Mouse (Mus musculus) heart, embryonic 13.5 days (tissue): ENCODE results near the gene Med18. TPM values are rescaled to one million over a fixed set of nuclear protein-coding genes. Genes with fewer than 3 reads are reported as not detected.
"Not testable (repeated sequence)": the region's sequence is repeated elsewhere in the genome, so short reads cannot be mapped to it uniquely, and the experiment has no call there.

Experiments
- ATAC-seq: fragments of 200-750 bp; cut with Nextera tagmentation; 2 replicates; pipeline ENCODE4 v1.8.0; 2017; ENCODE audit warnings: moderate TSS enrichment; ENCODE audit not compliant: insufficient number of reproducible peaks, low FRiP score, low TSS enrichment; ENCODE audit errors: extremely low read depth
- H3K27ac ChIP-seq: fragments of 300-500 bp; sonication (generic); replicated peaks from 2 replicates; pipeline ENCODE4 v1.5.1; 2015; ENCODE audit warnings: moderate library complexity, mild to moderate bottlenecking, inconsistent platforms
- H3K27me3 ChIP-seq: fragments of 300-500 bp; sonication (generic); replicated peaks from 2 replicates; pipeline ENCODE4 v1.6.1; 2015; ENCODE audit warnings: mild to moderate bottlenecking, inconsistent platforms
- H3K36me3 ChIP-seq: fragments of 300-500 bp; sonication (generic); 2 replicates; pipeline ENCODE4 v1.6.1; 2015; ENCODE audit warnings: mild to moderate bottlenecking, inconsistent platforms
- H3K4me1 ChIP-seq: fragments of 300-500 bp; sonication (generic); 2 replicates; pipeline ENCODE4 v1.6.1; 2015; ENCODE audit warnings: inconsistent platforms
- H3K4me2 ChIP-seq: fragments of 300-500 bp; sonication (generic); 2 replicates; pipeline ENCODE4 v1.6.1; 2015; ENCODE audit warnings: inconsistent platforms, mild to moderate bottlenecking, moderate library complexity
- H3K4me3 ChIP-seq: fragments of 300-500 bp; sonication (generic); 2 replicates; pipeline ENCODE4 v1.5.1; 2015; ENCODE audit warnings: moderate library complexity, mild to moderate bottlenecking, inconsistent platforms
- H3K9ac ChIP-seq: fragments of 300-500 bp; sonication (generic); 2 replicates; pipeline ENCODE4 v1.6.1; 2015; ENCODE audit warnings: inconsistent platforms, mild to moderate bottlenecking, moderate library complexity
- H3K9me3 ChIP-seq: fragments of 300-500 bp; sonication (generic); 2 replicates; pipeline ENCODE4 v1.6.1; 2016; ENCODE audit warnings: inconsistent platforms
- WGBS: fragments of 180-500 bp; shearing (Covaris S2); methylation state at CpG from one replicate; pipeline ENCODE4 v1.1.7; 2015; ENCODE audit warnings: mixed read lengths; 5-methylcytosine and 5-hydroxymethylcytosine counted together
- polyA plus RNA-seq: library from polyadenylated mRNA; unstranded; fragments of >200 nt; fragmentation: Nextera tagmentation; extraction: Ambion mirVana; gene quantifications from 2 replicates; pipeline ENCODE4 v1.2.1, GENCODE M21; 2015

Gene Med18
- polyA plus RNA-seq, 1 experiment from 2014 or later = 13.9 TPM

DNA sequence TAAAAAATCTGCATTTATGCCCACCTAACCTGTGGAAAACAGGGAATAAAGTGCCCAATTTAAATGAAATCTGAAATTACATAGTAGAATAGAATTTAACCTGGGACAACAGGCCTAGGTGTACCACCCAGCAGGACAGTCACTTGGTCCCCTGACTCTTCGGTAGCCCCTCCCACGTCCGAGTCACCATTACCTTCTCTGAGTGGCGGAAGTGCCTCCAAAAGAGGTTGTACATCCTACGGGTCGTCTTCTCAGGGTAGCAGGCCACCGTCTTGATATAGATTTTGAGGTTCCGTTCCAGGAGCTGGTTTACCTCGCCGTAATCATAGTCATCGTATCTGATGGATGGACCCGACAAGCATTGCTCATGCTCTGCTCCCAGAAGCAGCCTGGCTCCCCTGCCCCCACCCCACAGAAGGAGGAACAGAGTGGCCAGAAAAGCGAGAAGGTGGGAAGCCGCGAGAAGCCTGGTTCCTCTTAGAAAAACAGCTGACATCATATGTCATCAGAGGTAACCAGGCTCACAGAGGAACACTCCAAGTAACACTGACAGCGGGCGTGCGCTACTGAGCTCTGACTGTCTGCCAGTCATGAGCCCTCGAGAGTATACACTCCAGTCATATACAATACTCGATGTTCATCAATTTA lies 30.7 kb upstream of the Med18 start:
- 82% methylated on average over 20 of the region's 20 CpGs for WGBS
- H3K9ac ChIP-seq = no peak overlapping the region
- H3K36me3 ChIP-seq = peaks cover 69% of the 10 kb centered on the region

DNA sequence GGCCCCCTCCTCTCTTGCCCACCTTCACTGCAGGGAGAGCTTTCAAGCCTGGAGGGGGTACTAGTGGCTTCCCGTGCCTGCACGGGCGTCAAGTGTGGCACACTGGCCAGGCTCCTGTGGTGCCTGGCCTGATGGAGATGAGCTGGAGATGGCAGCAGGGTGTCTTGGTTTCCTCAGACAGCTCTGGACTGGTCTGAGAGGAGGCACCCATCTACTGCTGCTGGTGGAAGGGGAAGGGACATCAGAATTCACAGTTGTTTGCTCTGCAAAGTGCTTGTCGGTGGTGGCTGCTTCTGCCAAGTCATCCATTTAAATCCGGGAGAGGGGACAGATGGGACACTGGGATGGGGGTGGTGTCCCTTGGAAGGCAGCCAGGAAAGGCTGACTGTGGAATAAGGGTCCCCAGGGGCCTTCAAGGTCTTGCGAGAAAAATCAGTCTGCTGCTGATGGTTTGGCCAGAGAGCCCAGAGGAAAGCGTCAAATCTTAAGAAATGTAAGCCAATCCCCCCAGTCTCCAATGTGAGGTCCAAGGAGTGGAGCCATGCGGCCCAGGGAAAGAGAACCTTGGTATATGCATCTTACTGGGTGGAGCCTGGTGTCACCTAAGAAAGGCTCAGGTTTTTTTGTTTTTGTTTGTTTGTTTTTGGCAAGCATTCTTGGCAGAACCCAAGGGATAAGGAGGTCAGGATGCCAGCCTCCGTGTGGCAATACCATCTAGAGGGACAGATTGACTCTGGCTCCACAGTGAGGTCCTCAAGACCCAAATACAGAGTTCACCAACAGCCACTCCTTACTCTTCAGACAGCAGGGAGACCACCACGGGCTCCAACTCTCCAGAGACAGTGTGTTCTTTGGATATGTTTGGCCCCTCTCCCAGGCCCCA lies 28.7 kb upstream of the Med18 start:
- no peak overlapping the region for H3K4me2 ChIP-seq
- peaks cover 13% of the 10 kb centered on the region for H3K4me1 ChIP-seq
- no peak for ATAC-seq
- no peak overlapping the region for H3K27ac ChIP-seq
- 54% methylated on average over 10 of the region's 10 CpGs for WGBS
- no peak overlapping the region for H3K4me3 ChIP-seq
- no peaks in the 10 kb centered on the region for H3K9me3 ChIP-seq
- H3K9ac ChIP-seq = 0 out of 2 replicates have a peak overlapping the region, but pooled peaks have one; percentile 19
- H3K36me3 ChIP-seq = peaks cover 50% of the 10 kb centered on the region
- no peaks in the 10 kb centered on the region for H3K27me3 ChIP-seq

More for the DNA sequence above, 30.7 kb upstream of the Med18 start:
- H3K27me3 ChIP-seq = no peaks in the 10 kb centered on the region
- H3K9me3 ChIP-seq = no peaks in the 10 kb centered on the region
- no peak overlapping the region for H3K27ac ChIP-seq
- no peak overlapping the region for H3K4me2 ChIP-seq
- peaks cover 13% of the 10 kb centered on the region for H3K4me1 ChIP-seq
- no peak overlapping the region for H3K4me3 ChIP-seq
- no peak for ATAC-seq

DNA sequence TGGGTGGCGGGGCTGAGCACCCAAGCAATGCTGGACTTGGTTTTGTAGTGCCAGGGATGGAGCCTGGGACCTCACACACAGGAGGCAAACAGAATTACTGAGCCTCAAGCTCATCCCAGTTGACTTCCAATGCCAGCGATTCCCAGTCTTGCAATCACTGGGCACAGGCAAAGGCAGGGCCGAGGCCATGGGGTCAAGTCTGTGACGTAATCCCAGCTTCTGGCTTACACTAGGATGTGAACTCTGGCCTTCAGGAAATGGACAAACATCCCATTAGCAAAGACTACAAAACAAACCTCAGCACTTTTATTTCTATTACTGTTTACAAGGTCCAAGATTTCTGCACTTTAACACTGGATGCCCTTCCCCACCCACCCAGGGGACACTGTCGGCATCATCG lies 28.0 kb upstream of the Med18 start:
- no peaks in the 10 kb centered on the region for H3K27me3 ChIP-seq
- no peaks in the 10 kb centered on the region for H3K9me3 ChIP-seq
- peaks cover 43% of the 10 kb centered on the region for H3K36me3 ChIP-seq
- no peak overlapping the region for H3K4me2 ChIP-seq
- no peak overlapping the region for H3K9ac ChIP-seq
- H3K27ac ChIP-seq = no peak overlapping the region
- no peak for ATAC-seq
- 63% methylated on average over 6 of the region's 6 CpGs for WGBS
- H3K4me1 ChIP-seq = peaks cover 13% of the 10 kb centered on the region
- no peak overlapping the region for H3K4me3 ChIP-seq

DNA sequence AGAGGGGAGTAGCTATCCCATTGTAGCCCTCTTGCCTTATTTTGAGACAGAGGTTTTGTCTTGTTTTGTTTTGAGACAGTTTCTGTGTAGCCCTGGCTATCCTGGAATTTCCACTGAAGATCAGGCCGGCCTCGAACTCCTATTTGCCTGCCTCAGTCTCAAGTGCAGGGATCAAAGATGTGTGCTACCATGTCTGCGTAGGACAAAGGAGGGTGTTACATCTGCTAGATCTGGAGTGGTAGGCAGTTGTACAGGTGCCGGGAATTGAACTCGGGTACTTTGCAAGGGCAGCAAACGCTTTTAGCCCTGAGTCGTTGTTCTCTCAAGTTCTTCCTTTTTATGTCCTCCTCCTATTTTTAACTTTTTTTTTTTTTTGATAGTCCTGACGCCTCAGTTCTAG lies 27.3 kb upstream of the Med18 start:
- no peak for ATAC-seq
- 87% methylated on average over 8 of the region's 8 CpGs for WGBS
- Histone ChIP-seq H3K4me2 (no peak overlapping the region), H3K4me3 (no peak overlapping the region), H3K9ac (no peak overlapping the region), H3K27ac (no peak overlapping the region), H3K27me3 (no peaks in the 10 kb centered on the region), H3K36me3 (peaks cover 37% of the 10 kb centered on the region), H3K4me1 (peaks cover 13% of the 10 kb centered on the region), H3K9me3 (no peaks in the 10 kb centered on the region)

DNA sequence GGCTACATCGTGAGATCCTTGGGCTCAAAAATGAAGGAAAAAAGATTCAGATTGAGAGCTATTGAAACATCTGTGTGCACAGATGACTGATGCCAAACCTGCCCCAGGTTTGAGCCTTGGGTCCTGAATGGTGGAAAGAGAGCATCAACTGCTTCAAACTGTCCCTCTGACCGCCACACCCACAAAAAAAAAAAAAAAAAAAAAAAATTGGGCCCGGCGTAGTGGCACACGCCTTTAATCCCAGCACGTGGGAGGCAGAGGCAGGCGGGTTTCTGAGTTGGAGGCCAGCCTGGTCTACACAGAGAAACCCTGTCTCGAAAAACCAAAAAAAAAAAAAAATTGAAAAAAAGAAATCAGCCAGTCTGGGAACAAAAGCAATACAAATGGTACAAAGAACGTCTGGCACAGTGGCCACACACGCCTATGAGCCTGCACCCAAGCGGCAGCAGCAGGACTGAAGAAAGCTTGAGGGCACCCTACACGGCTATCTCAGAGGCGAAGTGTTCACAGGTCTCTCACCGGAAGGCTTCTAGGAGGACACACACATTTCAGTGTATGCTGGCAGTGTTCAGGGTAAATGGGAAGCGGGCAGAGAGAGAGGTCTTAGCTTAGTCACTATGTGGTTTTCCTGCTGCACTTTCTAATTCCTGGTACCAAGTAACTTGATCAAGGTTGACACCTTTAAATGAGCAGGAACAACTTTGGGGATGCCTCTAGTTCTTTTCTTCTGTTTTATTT lies 26.7 kb upstream of the Med18 start:
- Histone ChIP-seq H3K36me3 (peaks cover 31% of the 10 kb centered on the region), H3K4me2 (no peak overlapping the region), H3K4me1 (peaks cover 13% of the 10 kb centered on the region), H3K9ac (no peak overlapping the region), H3K27me3 (no peaks in the 10 kb centered on the region), H3K27ac (no peak overlapping the region), H3K4me3 (no peak overlapping the region), H3K9me3 (no peaks in the 10 kb centered on the region)
- 89% methylated on average over 15 of the region's 15 CpGs for WGBS
- no peak for ATAC-seq

DNA sequence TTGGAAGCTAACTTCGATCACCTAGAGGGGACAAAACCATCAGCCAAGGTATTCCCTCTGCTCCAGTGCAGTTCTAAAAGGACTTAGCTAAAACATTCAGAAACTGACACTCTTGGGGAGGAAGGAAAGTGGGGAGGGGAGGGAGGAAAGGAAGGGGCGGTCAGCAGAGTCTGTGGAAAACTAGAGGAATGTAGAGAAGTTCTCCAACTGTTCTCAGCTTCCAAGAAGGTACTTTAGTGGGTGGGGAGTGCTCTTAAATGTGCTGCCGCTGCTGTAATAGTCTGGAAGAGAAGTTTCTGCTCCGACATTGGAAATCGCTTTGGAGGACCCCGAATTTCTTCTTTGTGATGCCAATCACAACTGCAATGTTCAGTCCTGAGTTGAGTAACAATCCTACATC lies 25.3 kb upstream of the Med18 start:
- Histone ChIP-seq H3K36me3 (peaks cover 17% of the 10 kb centered on the region), H3K4me3 (no peak overlapping the region), H3K4me1 (peaks cover 13% of the 10 kb centered on the region), H3K9me3 (no peaks in the 10 kb centered on the region), H3K27ac (no peak overlapping the region), H3K4me2 (no peak overlapping the region), H3K9ac (no peak overlapping the region), H3K27me3 (no peaks in the 10 kb centered on the region)
- 65% methylated on average over 6 of the region's 6 CpGs for WGBS
- ATAC-seq = no peak

DNA sequence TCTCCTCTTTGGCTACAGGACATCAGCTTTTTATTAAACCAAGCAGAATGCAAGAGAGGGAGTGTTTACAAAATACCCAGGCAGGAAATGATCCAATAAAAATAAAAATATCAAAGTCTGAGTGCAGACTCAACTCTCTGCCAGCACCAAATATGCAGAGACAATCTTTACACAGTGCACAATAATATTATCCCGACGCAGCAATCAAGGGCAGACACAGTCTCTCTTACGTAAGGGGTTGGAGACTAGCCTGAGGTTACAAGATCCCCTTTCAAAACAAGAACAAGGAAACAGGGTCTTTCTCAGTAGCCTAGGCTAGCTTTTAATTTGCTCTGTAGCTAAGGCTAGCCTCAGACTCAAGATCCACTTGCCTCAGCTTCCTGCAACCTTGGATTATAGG lies 24.8 kb upstream of the Med18 start:
- no peaks in the 10 kb centered on the region for H3K9me3 ChIP-seq
- WGBS = 81% methylated on average over 3 of the region's 3 CpGs

DNA sequence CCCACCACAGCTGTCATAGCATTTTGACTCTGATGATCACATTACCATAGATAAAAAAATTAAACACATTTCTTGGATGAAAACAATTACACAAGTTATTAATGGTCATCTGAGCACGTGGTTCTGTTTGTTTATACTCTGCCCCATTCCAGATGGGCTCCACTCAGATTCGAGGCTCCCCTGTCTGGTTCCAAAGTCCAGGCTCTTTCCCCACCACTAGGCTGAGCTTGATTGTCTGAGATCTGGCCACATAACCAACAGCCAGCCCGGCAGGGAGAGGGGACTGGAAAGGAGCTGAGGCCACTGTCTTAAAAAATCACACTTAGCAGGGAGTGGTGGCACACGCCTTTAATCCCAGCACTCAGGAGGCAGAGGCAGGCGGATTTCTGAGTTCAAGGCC lies 21.1 kb upstream of the Med18 start:
- no peaks in the 10 kb centered on the region for H3K9me3 ChIP-seq
- ATAC-seq = no peak
- H3K4me2 ChIP-seq = no peak overlapping the region
- H3K27me3 ChIP-seq = no peaks in the 10 kb centered on the region
- no peak overlapping the region for H3K27ac ChIP-seq
- no peaks in the 10 kb centered on the region for H3K36me3 ChIP-seq
- H3K9ac ChIP-seq = no peak overlapping the region
- no peak overlapping the region for H3K4me3 ChIP-seq
- H3K4me1 ChIP-seq = no peaks in the 10 kb centered on the region
- 63% methylated on average over 5 of the region's 5 CpGs for WGBS

More for the DNA sequence above, 24.8 kb upstream of the Med18 start:
- no peak overlapping the region for H3K4me2 ChIP-seq
- peaks cover 12% of the 10 kb centered on the region for H3K36me3 ChIP-seq
- no peaks in the 10 kb centered on the region for H3K27me3 ChIP-seq
- no peak overlapping the region for H3K27ac ChIP-seq
- H3K4me3 ChIP-seq = no peak overlapping the region
- no peak overlapping the region for H3K9ac ChIP-seq
- ATAC-seq = no peak
- H3K4me1 ChIP-seq = peaks cover 13% of the 10 kb centered on the region

DNA sequence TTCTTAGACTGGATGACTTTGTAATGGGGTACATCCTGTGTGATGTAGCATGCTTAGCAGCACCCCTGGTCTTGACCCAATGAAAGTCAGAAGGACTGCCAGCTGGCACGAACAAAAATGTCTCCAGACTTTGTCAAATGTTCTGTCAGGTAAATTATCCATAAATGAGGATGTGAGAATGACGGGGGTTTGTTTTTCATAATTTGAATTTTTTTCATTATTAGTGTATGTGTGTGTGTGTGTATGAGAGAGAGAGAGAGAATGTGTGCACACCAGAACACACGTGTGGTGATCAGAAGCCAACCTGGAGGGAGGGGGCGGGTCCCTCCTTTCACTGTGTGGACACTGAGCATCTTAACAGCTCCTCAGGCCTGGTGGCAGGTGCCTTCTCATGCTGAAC lies 20.5 kb upstream of the Med18 start:
- Histone ChIP-seq H3K9ac (no peak overlapping the region), H3K9me3 (no peaks in the 10 kb centered on the region), H3K4me1 (no peaks in the 10 kb centered on the region), H3K4me3 (no peak overlapping the region), H3K27me3 (no peaks in the 10 kb centered on the region), H3K4me2 (no peak overlapping the region), H3K27ac (no peak overlapping the region), H3K36me3 (no peaks in the 10 kb centered on the region)
- 68% methylated on average over 4 of the region's 4 CpGs for WGBS
- no peak for ATAC-seq

DNA sequence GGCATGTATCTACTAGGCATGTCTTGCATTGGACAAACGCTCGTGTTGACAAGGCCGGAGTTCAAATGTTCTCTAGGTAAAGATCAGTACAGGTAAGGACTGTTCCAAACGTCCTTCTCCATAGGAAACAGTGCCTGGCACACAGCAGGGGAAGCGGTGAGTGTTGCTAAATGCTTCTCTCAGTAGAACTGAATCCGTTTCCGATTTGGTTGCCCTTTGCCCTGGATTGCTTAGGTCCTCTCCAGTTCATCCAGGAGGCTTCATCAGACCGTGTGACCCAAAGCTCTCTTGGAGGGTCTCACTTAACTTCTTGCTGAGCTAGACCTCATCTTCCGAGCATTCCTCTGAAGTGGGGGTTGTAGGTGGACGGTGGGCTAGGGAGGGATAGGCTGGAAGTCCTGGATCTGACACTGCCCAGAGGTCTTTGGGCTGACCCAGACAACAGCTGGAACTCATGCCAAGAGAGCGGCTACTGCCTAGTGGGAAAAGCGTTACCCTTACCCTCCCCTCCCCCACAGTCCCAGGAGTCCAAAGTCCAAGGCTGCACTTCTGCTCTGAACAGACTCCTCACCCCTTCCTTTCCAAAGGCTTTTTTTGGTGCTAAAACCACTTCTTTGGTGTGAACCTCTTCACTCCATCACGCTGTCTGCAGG lies 19.4 kb upstream of the Med18 start:
- no peaks in the 10 kb centered on the region for H3K36me3 ChIP-seq
- no peaks in the 10 kb centered on the region for H3K9me3 ChIP-seq
- 70% methylated on average over 13 of the region's 13 CpGs for WGBS
- H3K4me1 ChIP-seq = no peaks in the 10 kb centered on the region
- no peak overlapping the region for H3K4me2 ChIP-seq
- H3K4me3 ChIP-seq = no peak overlapping the region
- no peak overlapping the region for H3K27ac ChIP-seq
- no peak for ATAC-seq
- H3K27me3 ChIP-seq = no peaks in the 10 kb centered on the region
- H3K9ac ChIP-seq = no peak overlapping the region

DNA sequence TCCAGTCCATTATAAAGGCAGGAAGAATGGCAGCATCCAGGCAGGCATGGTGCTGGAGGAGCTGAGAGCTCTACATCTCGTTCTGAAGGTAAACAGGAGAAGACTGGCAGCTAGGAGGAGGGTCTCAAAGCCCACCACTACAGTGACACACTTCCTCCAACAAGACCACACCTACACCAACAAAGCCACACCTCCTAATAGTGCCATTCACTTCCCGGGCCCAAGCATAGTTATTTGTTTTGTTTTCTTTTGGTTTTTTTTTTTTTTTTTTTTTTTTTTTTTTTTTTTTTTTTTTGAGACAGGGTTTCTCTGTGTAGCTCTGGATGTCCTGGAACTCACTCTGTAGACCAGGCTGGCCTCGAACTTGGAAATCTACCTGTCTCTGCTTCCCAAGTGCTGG lies 18.4 kb upstream of the Med18 start:
- not testable (repeated sequence) for H3K36me3 ChIP-seq, H3K4me2 ChIP-seq, H3K9me3 ChIP-seq, H3K9ac ChIP-seq, ATAC-seq, H3K4me1 ChIP-seq, H3K27ac ChIP-seq, H3K27me3 ChIP-seq, H3K4me3 ChIP-seq
- 58% methylated on average over 3 of the region's 3 CpGs for WGBS
